Mouse (Mus musculus): ENCODE data around the gene Uba5. TPM values are rescaled to one million over a fixed set of nuclear protein-coding genes. Genes with fewer than 3 reads are reported as not detected.

The Uba5 gene
- polyA plus RNA-seq, 1 experiment from 2014 or later = 50.3 TPM

DNA sequence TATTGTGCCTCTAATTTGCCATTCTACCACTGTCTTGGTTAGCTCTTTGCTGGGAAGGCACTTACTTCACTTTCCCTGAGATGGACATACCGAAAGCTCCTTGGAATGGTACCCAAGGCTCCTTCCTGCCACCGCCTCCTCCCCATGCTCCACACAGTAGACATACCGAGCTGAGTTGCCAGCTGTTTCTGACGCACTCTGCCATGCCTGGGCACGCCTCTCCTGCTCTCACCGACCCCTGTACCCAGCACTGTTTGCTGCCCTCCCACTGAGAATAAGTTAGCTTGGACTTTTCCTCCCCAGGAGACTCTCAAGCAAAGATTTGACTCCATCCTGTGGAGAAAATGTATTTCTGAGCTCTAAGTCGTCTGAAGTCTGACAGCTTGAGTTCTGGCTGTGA is 37.9 kb upstream of the Uba5 start:
- Histone ChIP-seq H3K36me3 (ENCODE audit: control insufficient read depth, insufficient read depth, low read length) (no peaks in the 10 kb centered on the region), H3K9me3 (ENCODE audit: control insufficient read depth, low read length) (no peaks in the 10 kb centered on the region), H3K4me3 (ENCODE audit: low read depth, low read length) (no peak overlapping the region), H3K27me3 (replicated peaks; ENCODE audit: control insufficient read depth, insufficient read depth, low read length) (no peaks in the 10 kb centered on the region), H3K4me2 (ENCODE audit: low read length) (no peak overlapping the region), H3K27ac (ENCODE audit: low read depth) (no peak overlapping the region), H3K9ac (ENCODE audit: low read length) (no peak overlapping the region), H3K4me1 (replicated peaks; ENCODE audit: control insufficient read depth, insufficient read depth, low read length) (no peaks in the 10 kb centered on the region)
- DNase-seq (ENCODE audit: low spot score) (no peak), ATAC-seq (replicated peaks; ENCODE audit: low FRiP score, low TSS enrichment, low read depth) (no peak)
- WGBS = 73% methylated on average over 7 of the region's 7 CpGs

DNA sequence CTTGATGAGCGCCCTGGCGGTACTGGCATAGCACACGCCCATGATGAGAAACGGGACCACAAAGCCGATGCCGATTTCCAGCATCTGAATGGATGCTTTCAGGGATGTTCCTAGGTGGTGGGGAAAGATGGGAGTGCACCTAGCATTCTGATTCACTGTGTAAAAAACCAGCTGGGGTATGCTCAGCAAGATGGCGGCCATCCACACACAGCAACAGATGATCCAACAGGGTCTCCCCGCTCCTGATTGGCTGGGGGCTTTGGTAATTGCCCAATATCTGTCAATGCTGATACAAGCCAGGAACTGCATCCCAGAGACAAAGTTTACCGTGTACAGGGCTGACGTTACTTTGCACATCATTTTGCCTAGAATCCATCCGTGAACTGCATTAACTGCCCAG is 36.1 kb upstream of the Uba5 start:
- ATAC-seq (replicated peaks; ENCODE audit: low FRiP score, low TSS enrichment, low read depth) (no peak), DNase-seq (ENCODE audit: low spot score) (no peak)
- Histone ChIP-seq H3K4me1 (replicated peaks; ENCODE audit: control insufficient read depth, insufficient read depth, low read length) (no peaks in the 10 kb centered on the region), H3K4me3 (ENCODE audit: low read depth, low read length) (no peak overlapping the region), H3K27ac (ENCODE audit: low read depth) (no peak overlapping the region), H3K9ac (ENCODE audit: low read length) (no peak overlapping the region), H3K9me3 (ENCODE audit: control insufficient read depth, low read length) (no peaks in the 10 kb centered on the region), H3K36me3 (ENCODE audit: control insufficient read depth, insufficient read depth, low read length) (no peaks in the 10 kb centered on the region), H3K27me3 (replicated peaks; ENCODE audit: control insufficient read depth, insufficient read depth, low read length) (no peaks in the 10 kb centered on the region), H3K4me2 (ENCODE audit: low read length) (no peak overlapping the region)
- 85% methylated on average over 11 of the region's 11 CpGs for WGBS

DNA sequence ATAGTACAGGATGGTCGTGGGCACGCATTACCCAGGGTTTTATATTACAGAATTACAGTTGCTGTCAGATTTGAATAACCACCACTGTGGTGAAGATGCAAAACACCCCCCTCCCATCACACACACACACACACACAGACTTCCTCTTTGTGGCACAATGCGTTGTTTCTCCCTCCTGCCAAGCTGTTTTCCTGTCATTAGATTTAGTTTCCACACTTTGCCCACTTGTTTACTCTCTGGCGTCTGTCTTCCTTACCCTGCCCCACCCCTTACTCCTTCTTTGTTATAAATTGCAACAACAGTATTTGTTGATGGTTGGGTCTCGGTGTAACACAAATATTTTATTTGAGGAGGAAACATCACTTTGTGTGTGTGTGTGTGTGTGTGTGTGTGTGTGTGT is 35.3 kb upstream of the Uba5 start:
- H3K27ac ChIP-seq (ENCODE audit: low read depth) = no peak overlapping the region
- ATAC-seq (replicated peaks; ENCODE audit: low FRiP score, low TSS enrichment, low read depth) (no peak), DNase-seq (ENCODE audit: low spot score) (no peak)
- H3K9ac ChIP-seq (ENCODE audit: low read length) = no peak overlapping the region
- no peaks in the 10 kb centered on the region for H3K9me3 ChIP-seq (ENCODE audit: control insufficient read depth, low read length)
- H3K27me3 ChIP-seq (replicated peaks; ENCODE audit: control insufficient read depth, insufficient read depth, low read length) = no peaks in the 10 kb centered on the region
- H3K4me2 ChIP-seq (ENCODE audit: low read length) = no peak overlapping the region
- no peak overlapping the region for H3K4me3 ChIP-seq (ENCODE audit: low read depth, low read length)
- H3K36me3 ChIP-seq (ENCODE audit: control insufficient read depth, insufficient read depth, low read length) = no peaks in the 10 kb centered on the region
- WGBS = 49% methylated on average over 5 of the region's 5 CpGs
- no peaks in the 10 kb centered on the region for H3K4me1 ChIP-seq (replicated peaks; ENCODE audit: control insufficient read depth, insufficient read depth, low read length)

DNA sequence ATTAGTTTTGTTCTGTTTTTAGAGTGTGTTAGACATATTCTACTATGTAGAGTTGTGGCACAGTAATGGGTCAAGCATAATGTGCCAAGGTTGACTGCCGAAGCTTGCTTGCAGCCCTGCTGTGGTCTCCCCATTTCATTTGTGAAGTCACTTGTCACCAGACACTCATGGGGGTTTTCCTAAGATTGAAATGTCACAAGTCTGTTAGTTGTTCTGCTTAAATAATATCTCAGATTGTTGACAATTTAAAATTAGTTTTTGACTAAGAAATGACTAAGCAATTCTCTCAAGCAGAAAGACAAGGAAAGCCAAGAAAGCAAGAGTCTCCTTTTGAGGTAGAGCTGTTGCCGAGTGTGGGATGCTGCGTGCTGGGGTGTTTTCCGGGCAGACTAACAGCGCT is 30.0 kb upstream of the Uba5 start:
- Histone ChIP-seq H3K4me1 (replicated peaks; ENCODE audit: control insufficient read depth, insufficient read depth, low read length) (no peaks in the 10 kb centered on the region), H3K4me3 (ENCODE audit: low read depth, low read length) (no peak overlapping the region), H3K9ac (ENCODE audit: low read length) (no peak overlapping the region), H3K27me3 (replicated peaks; ENCODE audit: control insufficient read depth, insufficient read depth, low read length) (no peaks in the 10 kb centered on the region), H3K36me3 (ENCODE audit: control insufficient read depth, insufficient read depth, low read length) (no peaks in the 10 kb centered on the region), H3K27ac (ENCODE audit: low read depth) (no peak overlapping the region), H3K9me3 (ENCODE audit: control insufficient read depth, low read length) (no peaks in the 10 kb centered on the region), H3K4me2 (ENCODE audit: low read length) (no peak overlapping the region)
- 96% methylated on average over 5 of the region's 5 CpGs for WGBS
- DNase-seq (ENCODE audit: low spot score) = no peak
- no peak for ATAC-seq (replicated peaks; ENCODE audit: low FRiP score, low TSS enrichment, low read depth)

DNA sequence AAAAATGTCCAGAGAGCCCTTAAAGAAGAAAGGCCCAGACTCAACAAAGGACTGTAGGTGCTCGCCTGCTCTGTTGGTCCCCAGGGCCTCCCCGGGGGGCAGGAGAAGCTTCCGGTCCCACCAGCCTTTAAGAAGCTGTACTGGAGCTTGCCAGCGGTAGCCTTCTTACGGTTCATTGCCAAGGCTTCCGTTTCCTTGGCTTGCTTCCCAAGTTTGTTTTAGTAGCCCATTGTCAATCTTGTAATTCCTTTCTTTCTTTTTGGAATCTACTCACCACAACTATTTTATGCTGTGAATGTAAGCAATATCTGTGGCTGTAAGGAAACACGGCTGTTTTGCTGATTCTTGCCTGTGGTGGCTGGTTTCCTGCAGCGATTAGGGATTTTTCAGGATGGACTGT is 25.6 kb upstream of the Uba5 start:
- Histone ChIP-seq H3K4me2 (ENCODE audit: low read length) (no peak overlapping the region), H3K27ac (ENCODE audit: low read depth) (no peak overlapping the region), H3K36me3 (ENCODE audit: control insufficient read depth, insufficient read depth, low read length) (no peaks in the 10 kb centered on the region), H3K27me3 (replicated peaks; ENCODE audit: control insufficient read depth, insufficient read depth, low read length) (no peaks in the 10 kb centered on the region), H3K9me3 (ENCODE audit: control insufficient read depth, low read length) (no peaks in the 10 kb centered on the region), H3K4me1 (replicated peaks; ENCODE audit: control insufficient read depth, insufficient read depth, low read length) (no peaks in the 10 kb centered on the region), H3K4me3 (ENCODE audit: low read depth, low read length) (no peak overlapping the region), H3K9ac (ENCODE audit: low read length) (no peak overlapping the region)
- ATAC-seq (replicated peaks; ENCODE audit: low FRiP score, low TSS enrichment, low read depth) (no peak), DNase-seq (ENCODE audit: low spot score) (no peak)
- WGBS = 84% methylated on average over 8 of the region's 8 CpGs

DNA sequence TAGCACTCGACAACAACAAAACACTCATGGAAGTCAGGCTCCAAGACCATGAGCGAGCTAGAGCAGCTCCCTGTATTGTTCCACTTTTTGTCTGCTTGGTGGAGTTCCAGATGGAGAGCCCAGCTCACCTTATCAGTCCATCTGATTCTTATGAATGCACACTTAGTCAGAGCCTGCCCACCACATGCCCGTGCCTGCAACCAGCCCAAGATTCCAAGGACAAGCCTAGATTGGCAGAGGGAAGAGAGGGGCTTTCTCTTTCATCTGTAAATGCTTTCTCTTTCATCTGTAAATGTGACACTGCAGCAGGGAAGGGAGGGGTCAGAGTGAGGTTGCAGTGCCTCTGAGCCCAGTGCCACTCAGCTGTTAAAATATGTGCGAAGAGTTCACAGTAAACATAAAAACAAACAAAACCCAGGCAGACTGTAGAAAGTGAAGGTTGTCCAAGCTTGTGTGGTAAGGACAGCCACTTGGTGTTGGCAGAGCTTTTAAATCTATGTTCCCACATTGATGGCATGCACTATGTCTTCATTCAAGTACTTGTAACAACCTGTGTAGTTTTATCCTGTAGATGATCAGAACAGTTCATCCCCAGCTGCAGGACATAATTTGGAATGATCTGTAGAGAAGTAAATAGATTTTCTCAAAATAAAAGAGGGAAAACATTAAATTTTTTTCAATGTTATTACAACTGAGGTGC is 22.9 kb upstream of the Uba5 start:
- no peaks in the 10 kb centered on the region for H3K9me3 ChIP-seq (ENCODE audit: control insufficient read depth, low read length)
- no peak overlapping the region for H3K4me3 ChIP-seq (ENCODE audit: low read depth, low read length)
- no peak for ATAC-seq (replicated peaks; ENCODE audit: low FRiP score, low TSS enrichment, low read depth)
- H3K36me3 ChIP-seq (ENCODE audit: control insufficient read depth, insufficient read depth, low read length) = no peaks in the 10 kb centered on the region
- H3K27ac ChIP-seq (ENCODE audit: low read depth) = no peak overlapping the region
- no peak overlapping the region for H3K4me2 ChIP-seq (ENCODE audit: low read length)
- DNase-seq (ENCODE audit: low spot score) = no peak
- WGBS = 59% methylated on average over 4 of the region's 4 CpGs
- no peaks in the 10 kb centered on the region for H3K4me1 ChIP-seq (replicated peaks; ENCODE audit: control insufficient read depth, insufficient read depth, low read length)
- no peaks in the 10 kb centered on the region for H3K27me3 ChIP-seq (replicated peaks; ENCODE audit: control insufficient read depth, insufficient read depth, low read length)
- no peak overlapping the region for H3K9ac ChIP-seq (ENCODE audit: low read length)

DNA sequence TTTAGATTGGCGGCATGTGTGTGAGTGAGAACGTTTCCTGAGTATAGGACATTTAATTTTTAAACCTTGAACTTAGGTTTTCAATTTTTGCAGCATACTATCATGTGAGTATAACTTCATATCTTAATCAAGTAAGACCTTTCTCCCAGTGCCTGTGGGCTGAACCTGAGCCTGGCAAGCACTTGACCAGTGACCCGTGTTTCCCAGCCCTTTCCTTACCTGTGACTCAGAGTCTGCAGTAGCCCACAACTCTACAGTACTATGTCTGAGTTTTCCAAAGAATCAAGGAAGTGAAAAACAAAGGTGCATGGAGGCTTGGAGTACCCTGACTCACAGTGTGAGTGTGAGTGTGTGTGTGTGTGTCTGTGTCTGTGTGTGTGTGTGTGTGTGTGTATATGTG is 17.1 kb upstream of the Uba5 start:
- Histone ChIP-seq H3K27me3 (replicated peaks; ENCODE audit: control insufficient read depth, insufficient read depth, low read length) (no peaks in the 10 kb centered on the region), H3K9ac (ENCODE audit: low read length) (no peak overlapping the region), H3K27ac (ENCODE audit: low read depth) (no peak overlapping the region), H3K4me3 (ENCODE audit: low read depth, low read length) (no peak overlapping the region), H3K9me3 (ENCODE audit: control insufficient read depth, low read length) (no peaks in the 10 kb centered on the region), H3K36me3 (ENCODE audit: control insufficient read depth, insufficient read depth, low read length) (no peaks in the 10 kb centered on the region), H3K4me2 (ENCODE audit: low read length) (no peak overlapping the region), H3K4me1 (replicated peaks; ENCODE audit: control insufficient read depth, insufficient read depth, low read length) (no peaks in the 10 kb centered on the region)
- ATAC-seq (replicated peaks; ENCODE audit: low FRiP score, low TSS enrichment, low read depth) (no peak), DNase-seq (ENCODE audit: low spot score) (no peak)
- 73% methylated on average over 3 of the region's 3 CpGs for WGBS

DNA sequence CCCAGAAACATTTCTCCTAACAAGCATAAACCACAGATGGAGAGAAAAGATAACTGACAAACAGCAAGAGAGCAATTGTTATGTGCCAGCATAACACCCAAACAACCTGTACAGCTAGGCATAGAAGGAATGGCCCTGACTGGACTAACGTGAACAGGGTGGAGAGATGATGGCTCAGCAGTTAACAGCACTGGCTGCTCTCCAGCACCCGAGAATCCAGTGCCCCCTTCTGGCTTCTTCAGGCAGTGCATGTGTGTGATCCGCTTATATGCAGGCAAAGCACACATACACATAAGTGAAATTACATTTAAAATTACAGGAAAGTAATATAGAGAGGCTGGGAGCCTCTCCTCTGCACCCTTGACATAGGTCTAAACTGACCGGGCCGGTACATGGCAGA is 16.4 kb upstream of the Uba5 start:
- Histone ChIP-seq H3K9me3 (ENCODE audit: control insufficient read depth, low read length) (no peaks in the 10 kb centered on the region), H3K27ac (ENCODE audit: low read depth) (no peak overlapping the region), H3K27me3 (replicated peaks; ENCODE audit: control insufficient read depth, insufficient read depth, low read length) (no peaks in the 10 kb centered on the region), H3K36me3 (ENCODE audit: control insufficient read depth, insufficient read depth, low read length) (no peaks in the 10 kb centered on the region), H3K4me1 (replicated peaks; ENCODE audit: control insufficient read depth, insufficient read depth, low read length) (no peaks in the 10 kb centered on the region), H3K9ac (ENCODE audit: low read length) (no peak overlapping the region), H3K4me3 (ENCODE audit: low read depth, low read length) (no peak overlapping the region), H3K4me2 (ENCODE audit: low read length) (no peak overlapping the region)
- ATAC-seq (replicated peaks; ENCODE audit: low FRiP score, low TSS enrichment, low read depth) (no peak), DNase-seq (ENCODE audit: low spot score) (peak; percentile 66)
- WGBS = 50% methylated on average over 5 of the region's 5 CpGs

DNA sequence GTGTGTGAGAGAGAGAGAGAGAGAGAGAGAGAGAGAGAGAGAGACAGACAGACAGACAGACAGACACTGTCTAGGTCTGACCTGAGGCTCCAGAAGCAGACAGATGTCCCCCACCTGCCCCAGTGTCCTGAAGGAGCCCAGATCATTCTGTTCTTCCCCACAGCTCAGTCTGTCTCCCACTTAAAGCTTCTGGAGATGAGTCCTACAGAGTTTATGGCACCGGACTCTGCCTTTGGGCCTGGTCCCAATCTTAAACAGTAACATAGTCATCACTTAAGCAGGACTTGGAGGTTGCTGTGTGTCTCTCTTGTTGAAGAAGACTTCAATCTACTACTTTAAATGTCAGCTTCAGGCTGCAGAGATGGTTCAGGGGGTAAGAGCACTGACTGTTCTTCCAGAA is 15.8 kb upstream of the Uba5 start:
- WGBS = 100% methylated on average over 1 of the region's 1 CpGs
- H3K36me3 ChIP-seq (ENCODE audit: control insufficient read depth, insufficient read depth, low read length) = no peaks in the 10 kb centered on the region
- no peak overlapping the region for H3K4me2 ChIP-seq (ENCODE audit: low read length)
- ATAC-seq (replicated peaks; ENCODE audit: low FRiP score, low TSS enrichment, low read depth) = no peak
- no peak overlapping the region for H3K4me3 ChIP-seq (ENCODE audit: low read depth, low read length)
- H3K27ac ChIP-seq (ENCODE audit: low read depth) = no peak overlapping the region
- H3K9ac ChIP-seq (ENCODE audit: low read length) = no peak overlapping the region
- no peaks in the 10 kb centered on the region for H3K27me3 ChIP-seq (replicated peaks; ENCODE audit: control insufficient read depth, insufficient read depth, low read length)
- H3K4me1 ChIP-seq (replicated peaks; ENCODE audit: control insufficient read depth, insufficient read depth, low read length) = no peaks in the 10 kb centered on the region
- no peak for DNase-seq (ENCODE audit: low spot score)
- no peaks in the 10 kb centered on the region for H3K9me3 ChIP-seq (ENCODE audit: control insufficient read depth, low read length)
